Mouse (Mus musculus): ENCODE results near the gene Ces3a.

- no peak for TF ChIP-seq POLR2A (IDR thresholded peaks at IDR 0.05; ENCODE audit: extremely low read depth, insufficient read depth, low read length)
- TF ChIP-seq CTCF (IDR thresholded peaks at IDR 0.05; ENCODE audit: low read depth, low read length): no peak
Measured at GRCm38 (mm10) chr8:105060056-105060455, 11.7 kb downstream of the Ces3a start.
